Mouse (Mus musculus): ENCODE measurements at regions not wholly inside any gene's neighbourhood (a gene's known extent, or its start where the extent isn't known, plus 50 kb on each side); places are given as distances from the start of the nearest gene placed in this dataset.

GRCm38 (mm10) chr6:31085760-31086108 lies 126.9 kb upstream of the Klf14 start:
- DNase-seq = no peak

- DNase-seq = no peak
Observed at GRCm38 (mm10) chr6:31086283-31086682, 127.4 kb upstream of the Klf14 start.

- DNase-seq = no peak
Observed at GRCm38 (mm10) chr6:31086798-31087360, 128.0 kb upstream of the Klf14 start.

GRCm38 (mm10) chr6:31087511-31087910 lies 128.6 kb upstream of the Klf14 start:
- DNase-seq = no peak

GRCm38 (mm10) chr6:31088147-31088972 lies 129.5 kb upstream of the Klf14 start:
- DNase-seq = no peak

- DNase-seq = no peak
Observed at GRCm38 (mm10) chr6:31088973-31089368, 130.1 kb upstream of the Klf14 start.

GRCm38 (mm10) chr6:31090288-31090687 lies 131.4 kb upstream of the Klf14 start:
- no peak for DNase-seq

- DNase-seq = no peak
Observed at GRCm38 (mm10) chr6:31090791-31091190, 131.9 kb upstream of the Klf14 start.

GRCm38 (mm10) chr6:31092324-31092723 lies 133.4 kb upstream of the Klf14 start:
- DNase-seq = no peak

- no peak for DNase-seq
Observed at GRCm38 (mm10) chr6:31092760-31093159, 133.9 kb upstream of the Klf14 start.

GRCm38 (mm10) chr6:31095943-31096714 lies 137.3 kb upstream of the Klf14 start:
- DNase-seq = peak in 1 of 2 experiments; percentile 60

GRCm38 (mm10) chr6:31096787-31097186 lies 137.9 kb upstream of the Klf14 start:
- no peak for DNase-seq

- no peak for DNase-seq
Observed at GRCm38 (mm10) chr6:31097254-31097653, 138.4 kb upstream of the Klf14 start.

- DNase-seq = no peak
Observed at GRCm38 (mm10) chr6:31098106-31098505, 139.2 kb upstream of the Klf14 start.

- peak in 1 of 2 experiments; percentile 27 for DNase-seq
Observed at GRCm38 (mm10) chr6:31100084-31100579, 141.3 kb upstream of the Klf14 start.

GRCm38 (mm10) chr6:31100749-31101148 lies 141.9 kb upstream of the Klf14 start:
- no peak for DNase-seq

GRCm38 (mm10) chr6:31106144-31106836 lies 147.4 kb upstream of the Klf14 start:
- no peak for DNase-seq

GRCm38 (mm10) chr6:31106856-31107359 lies 148.0 kb upstream of the Klf14 start:
- no peak for DNase-seq

- DNase-seq = no peak
Observed at GRCm38 (mm10) chr6:31107360-31107759, 148.5 kb upstream of the Klf14 start.

GRCm38 (mm10) chr6:31107916-31108685 lies 149.2 kb upstream of the Klf14 start:
- DNase-seq = no peak

- DNase-seq = no peak
Observed at GRCm38 (mm10) chr6:31109604-31110003, 150.7 kb upstream of the Klf14 start.

Data from kidney, postnatal 25 days (tissue).